Mouse (Mus musculus) kidney, adult 9 months (tissue): ENCODE data around the gene Numbl.
A peak's percentile ranks its signal among the peaks of the same experiment; 100 is the strongest.

Source experiments
- DNase-seq: peaks from one replicate; pipeline ENCODE4 v3.0.0; 2022

Numbl gene

DNA sequence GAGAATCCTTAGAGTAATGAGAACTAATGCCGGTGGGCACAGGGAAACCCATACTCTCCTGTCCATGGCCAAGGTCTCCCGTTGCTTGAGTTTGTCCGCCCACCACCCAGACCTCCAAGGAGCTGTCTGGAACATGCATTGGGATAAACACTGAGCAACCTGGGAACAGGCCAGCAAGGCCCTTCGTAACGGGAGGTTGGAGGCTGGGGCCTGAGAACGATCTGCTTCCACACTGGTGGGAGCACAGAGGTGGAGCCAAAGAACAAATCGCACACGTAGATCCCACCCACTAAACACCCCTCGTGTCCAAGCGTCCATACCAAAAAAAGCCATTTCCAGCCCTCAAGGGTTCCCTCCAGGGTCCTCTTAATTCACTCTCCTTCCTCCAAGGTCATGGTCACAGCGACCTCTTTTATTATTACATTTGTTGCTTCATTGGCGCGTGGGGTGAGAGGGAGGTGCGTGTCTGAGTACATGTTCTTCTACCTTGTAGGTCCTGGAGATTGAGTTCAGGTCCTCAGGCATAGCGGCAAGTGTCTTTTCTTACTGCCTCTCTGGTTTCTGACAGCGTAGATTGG lies 39.9 kb downstream of the Numbl start:
- DNase-seq: no peak

DNA sequence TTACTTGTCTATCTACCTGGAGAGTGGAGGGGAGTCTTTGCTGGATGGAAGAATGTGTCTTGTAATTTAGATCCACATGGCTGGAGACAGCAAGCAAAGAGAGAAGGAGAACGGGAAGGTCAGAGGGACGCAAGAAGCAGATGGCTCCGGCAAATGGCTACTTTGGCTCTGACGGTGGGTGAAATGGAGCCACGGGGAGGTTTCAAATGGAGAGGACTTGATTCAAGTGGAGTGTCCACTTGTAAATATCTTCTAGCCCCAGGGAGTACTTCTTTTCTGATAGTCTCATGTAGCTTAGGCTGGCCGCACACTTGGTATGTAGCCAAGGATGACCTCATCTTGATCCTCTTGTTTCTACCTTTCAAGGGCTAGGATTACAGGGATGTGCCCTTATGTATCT lies 40.6 kb downstream of the Numbl start:
- no peak for DNase-seq

DNA sequence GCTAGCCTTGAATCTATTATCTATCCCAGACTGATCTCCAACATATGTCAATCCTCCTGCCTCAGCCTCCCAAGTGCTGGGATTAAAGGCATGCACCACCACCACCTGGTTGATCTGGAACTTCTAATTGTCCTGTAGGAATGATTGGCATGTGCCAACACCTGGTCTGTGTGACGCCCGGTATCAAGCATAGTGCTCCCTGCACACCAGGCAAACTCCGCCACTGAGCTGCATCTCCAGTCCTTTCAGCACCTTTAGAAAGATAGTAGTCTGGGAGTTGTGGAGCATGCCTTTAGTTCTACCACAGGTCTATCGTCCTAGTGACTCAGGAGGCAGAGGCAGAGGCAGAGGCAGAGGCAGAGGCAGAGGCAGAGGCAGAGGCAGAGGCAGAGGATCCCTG lies 42.1 kb downstream of the Numbl start:
- no peak for DNase-seq

DNA sequence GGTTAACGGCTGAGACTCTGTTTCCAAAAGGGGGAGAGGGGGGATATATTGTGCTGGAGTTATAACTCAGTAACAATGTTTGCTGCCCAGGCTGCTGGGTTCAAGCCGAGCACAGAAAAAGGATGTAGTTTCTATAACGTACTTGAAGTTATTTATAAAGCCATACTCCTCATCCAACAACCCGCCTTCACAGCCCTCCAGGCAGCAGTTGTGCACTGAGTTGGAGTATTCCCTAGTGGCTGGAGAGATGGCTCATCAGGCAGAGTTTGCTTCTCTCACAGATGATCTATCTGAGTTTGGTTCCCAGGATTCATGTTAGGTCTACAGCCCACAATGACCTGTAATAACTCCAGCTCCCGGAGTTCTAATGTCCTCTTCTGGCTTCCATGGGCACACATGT lies 42.6 kb downstream of the Numbl start:
- DNase-seq: no peak

DNA sequence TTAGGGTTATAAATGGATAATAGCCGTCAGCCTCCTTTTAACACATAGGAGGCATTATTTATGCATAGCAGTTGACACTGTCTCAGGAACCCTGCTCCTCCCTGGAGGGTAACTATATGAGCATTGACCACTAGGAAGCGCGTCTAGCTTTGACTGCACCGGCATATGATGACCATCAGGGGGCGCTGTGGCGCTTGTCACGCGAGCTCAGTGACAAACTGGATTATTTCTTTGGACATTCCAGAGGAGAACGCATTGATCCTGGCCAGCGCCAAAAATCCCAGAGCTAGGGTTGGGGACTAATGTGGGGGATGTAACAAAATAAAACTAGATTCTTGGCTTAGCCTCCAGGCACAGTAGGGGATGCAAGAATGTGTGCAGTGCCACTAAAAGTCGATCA lies 43.9 kb downstream of the Numbl start:
- DNase-seq: peak; percentile 74

DNA sequence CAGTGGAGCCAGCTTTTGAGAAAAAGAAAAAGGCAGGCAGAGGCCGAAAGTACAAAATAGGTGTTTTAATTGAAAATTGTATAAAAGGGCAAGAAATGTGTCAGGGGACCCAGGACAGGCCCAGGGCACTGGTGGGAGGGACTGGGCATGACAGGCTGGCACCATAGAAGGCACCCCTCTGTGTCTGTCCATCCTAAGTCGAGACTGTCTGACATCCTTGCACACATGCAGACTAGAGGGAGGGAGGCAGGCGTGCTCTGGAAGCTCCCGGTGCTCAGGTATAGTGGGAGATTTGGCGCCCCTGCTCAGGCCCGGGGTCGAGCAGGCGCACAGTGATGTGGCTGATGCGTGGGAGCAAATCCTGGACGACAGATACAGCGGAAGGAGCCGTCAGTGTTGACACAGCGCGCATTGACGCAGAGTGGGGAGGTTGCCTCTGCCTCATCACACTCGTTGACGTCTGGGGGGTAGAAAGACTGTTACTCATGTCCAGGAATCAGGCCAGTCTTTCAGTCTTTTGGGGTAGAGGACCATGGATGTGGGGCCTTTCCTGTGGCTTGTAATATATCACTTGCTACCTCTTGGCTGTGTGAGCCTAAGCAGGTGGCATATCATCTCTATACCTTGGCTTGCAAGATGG lies 47.0 kb downstream of the Numbl start:
- no peak for DNase-seq

DNA sequence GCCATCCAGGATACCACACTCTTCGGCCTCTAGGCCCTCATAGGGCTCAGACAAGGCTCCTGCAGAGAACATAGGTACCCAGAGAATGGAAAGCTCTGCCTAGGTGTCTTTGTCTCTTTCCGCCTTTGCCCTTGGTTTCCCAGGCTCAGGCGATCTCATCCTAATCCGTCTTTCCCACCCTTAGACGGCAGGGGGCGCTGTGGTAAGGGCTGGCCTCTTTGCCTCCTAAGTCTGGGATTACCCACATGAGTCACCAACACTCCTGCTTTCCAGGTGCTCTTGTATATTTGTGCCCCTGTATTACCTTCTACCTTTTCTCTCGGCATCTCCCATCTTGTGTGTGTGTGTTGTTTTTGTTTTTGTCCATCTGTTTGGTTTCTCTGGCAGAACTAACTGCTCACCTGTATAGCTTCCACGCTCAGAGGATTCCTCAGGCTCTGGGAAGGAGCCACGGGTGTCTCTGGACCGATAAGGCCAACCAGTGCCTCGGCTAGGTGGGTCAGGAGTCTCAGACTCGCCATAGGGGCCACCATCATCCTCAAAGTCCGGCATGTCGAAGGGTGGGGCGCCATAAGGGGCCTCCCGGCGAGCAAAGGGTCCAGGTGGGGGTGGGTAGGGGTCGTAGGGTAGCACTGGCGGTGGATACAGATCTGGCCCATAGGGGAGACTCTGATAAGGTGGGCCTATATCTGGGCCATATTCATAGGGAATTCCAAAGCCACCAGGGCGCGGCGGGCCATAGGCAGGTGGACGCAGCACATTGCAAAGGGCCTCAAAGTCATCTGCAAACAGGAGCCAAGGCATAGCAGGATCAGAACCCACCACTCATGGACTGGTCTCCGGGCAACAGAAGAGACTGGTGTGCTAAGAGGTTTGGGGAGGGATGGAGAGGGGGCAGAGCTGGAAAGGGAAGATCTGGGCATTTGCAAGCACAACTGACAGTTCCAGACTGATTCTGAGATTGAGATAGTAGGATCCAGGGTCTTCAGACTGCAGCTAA lies 48.2 kb downstream of the Numbl start:
- DNase-seq: no peak

DNA sequence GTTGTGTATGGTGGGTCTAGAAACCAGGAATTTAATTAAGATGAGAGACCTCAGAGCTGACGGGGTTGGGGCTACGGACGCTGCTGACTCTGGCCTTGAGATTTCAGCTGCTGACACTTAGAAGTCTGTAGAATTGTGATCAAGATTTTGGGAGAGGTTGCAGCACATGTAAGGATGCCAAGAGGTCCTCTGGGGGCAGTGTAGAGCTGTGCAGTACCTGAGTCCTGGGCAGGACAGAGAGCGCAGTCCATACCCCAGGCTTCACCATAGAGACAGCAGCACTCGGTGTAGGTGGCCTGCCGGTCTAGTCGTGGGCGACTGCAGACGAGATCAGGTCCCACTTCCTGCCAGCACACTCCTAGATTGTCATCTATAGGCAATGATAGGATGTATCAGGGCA lies 49.3 kb downstream of the Numbl start:
- no peak for DNase-seq

DNA sequence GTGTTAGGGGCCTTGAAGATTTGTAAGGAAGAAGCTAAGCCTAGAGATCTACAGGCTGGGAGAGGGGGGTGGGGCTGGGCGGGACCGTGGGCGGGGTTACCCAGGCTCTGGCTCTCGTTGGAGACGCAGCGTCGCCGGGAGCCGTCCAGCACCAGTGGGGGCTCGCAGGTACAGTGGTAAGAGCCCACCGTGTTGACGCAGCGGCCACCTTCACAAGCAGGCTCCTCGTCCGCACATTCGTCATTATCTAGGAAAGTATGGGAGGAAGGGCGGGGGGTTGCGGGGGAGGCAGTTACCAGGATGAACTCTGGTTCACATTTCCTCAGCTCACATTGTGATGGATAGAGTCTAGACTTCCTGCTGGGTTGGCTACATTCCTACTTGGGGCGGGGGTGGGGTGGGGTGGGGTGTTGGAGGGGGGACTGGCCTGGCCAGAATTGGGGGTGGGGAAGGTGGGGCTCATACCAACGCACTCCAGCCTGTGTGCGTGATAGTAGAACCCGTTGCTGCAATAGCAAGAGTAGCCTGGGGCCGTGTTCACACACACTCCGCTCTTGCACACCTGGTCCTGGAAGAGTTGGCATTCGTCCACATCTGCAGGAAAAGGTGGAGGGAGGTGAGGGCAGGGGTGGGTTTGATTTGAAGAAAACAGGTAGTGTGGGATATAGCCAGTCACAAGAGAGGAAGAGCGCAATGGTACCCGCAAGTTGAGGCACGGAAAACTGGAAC lies 50.8 kb downstream of the Numbl start:
- DNase-seq: no peak

DNA sequence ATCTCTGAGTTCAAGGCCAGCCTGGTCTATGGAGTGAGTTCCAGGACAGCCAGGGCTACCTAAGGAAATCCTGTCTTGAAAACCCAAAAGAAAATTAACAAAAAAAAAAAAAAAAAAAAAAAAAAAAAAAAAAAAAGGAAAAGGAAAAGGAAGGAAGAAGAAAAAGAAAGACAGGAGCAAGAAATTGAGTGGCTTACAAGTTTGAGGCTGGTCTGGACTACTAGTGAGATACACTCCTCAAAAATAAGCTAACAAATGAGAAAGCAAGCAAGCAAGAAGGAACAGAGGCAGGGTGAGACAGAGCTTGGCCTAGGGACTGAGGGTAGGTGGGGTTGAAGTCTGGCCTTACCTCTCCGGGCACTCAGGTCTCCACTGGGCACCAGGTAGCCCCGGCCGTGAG lies 51.6 kb downstream of the Numbl start:
- no peak for DNase-seq

DNA sequence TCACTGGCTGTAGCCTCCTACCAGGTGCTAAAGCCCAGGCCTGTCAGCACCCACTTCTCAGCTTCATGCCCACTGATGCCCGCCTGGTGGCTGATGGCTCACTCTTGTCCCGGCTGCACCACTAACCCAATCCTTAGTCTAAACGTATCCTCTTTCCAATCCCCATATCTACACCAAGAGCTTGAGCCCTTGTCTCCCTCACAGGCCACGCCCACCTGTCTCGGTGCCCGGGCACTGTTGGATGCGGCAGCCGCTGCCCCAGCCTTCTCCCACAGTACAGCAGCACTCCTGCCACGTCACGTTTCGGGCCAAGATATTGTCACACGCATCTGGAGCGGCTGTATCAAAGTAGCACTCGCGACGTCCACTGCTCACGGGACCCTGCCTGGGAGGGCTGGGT lies 52.1 kb downstream of the Numbl start:
- DNase-seq: no peak

DNA sequence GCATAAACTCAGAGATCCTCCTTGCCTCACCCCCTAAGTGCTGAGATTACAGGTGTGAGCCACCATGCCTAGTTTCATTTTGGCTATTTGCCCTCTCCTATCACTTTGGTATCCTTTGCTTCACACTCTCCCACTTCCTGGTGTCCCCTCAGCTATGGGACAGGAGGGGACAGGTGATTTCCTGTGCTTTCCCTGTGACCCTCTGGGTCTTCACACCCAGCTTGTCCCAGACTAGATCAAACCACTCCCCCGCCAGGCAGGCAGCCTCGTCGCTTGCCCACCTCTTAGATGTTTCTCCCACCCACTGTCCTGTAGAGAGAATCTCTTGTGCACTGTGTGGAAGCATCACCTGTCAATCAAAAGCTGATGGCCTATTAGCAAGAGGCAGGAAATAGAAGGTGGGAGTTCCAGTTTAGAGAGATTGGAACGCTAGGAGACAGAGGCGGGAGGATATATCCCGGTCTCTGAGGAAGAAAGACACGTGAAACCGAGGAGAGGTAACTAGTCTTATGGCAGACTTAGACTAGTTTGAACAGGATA lies 52.8 kb downstream of the Numbl start:
- DNase-seq: no peak

DNA sequence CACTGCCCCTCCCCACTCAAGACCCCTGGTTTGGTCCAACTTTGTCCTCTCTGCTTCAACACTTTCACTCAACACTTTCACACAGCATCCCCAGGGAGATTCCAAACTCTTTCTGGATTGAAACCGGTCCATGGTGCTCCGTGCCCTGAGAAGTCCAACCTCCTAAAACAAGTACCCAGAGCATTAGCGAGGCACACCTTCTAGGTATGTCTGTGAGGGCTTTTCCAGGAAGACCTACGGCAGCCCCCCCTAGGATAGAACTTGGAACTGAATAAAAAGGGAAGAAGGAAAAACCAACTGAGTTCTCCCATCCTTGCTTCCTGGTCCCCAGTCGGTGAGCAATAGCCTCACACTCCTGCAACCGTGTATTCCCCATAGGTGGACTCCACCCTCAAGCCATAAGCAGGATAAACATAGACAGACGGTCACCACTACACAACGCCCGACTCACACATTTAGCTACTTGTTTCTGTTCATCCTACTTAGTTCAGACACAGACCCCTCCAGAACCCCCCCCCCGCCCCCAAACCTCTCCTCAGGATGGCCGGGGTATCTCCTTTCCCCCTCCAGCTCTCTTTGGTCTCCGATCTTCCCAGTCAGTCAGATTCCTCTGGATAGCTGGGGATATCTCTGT lies 53.5 kb downstream of the Numbl start:
- no peak for DNase-seq

DNA sequence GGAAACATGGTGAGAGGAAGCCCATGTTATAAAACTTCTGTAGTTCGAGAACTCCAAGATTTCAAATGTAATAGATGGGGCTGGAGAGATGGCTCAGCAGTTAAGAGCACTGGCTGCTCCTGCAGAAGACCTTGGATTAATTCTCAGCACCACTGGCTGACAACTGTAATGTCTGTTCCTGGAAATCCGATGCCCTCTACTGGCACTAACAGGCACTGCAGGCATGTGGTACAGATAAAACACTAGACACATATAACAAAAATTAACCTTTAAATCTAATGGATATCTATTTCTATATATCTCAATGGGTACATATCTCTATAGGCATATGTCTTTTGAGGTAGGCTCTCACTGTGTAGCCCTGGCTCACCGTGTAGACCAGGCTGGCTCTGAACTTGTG lies 56.2 kb downstream of the Numbl start:
- DNase-seq: no peak

DNA sequence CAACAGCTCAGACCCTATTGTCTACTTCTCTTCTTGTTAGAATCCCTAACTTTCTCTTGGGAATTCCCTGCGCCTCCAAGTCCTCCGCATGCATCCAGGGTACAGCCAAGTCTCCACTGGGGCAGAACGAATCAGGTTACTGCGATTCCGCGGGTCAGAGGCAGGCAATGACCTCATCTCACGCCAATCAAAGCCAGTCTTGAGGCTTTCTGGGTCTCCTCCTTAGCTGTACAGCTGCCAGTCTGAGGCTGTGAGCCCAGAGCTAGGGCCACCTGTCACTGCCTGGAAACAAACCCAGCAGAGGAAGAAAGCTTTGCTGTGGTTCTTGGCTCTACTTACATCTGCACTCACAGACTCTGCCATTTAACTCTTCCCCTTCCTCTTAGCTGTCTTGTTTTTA lies 57.7 kb downstream of the Numbl start:
- DNase-seq: peak; percentile 49

DNA sequence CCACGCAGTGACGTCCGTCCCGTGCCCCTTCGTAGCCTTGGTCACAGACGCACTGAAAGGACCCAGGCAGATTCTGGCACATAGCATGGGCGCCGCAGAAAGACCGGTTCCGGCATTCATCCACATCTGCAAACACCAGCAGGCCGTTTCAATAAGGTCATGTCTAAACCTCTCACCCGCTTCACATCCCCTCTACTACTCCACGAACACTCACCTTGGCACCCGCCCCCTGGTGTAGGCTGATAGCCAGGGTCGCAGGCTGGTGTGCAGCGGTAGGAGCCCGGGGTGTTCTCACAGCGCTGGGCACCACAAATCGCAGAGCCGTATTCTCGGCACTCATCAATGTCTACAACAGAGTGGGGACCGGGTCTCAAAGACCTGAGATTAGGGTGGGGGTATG lies 61.2 kb downstream of the Numbl start:
- no peak for DNase-seq

DNA sequence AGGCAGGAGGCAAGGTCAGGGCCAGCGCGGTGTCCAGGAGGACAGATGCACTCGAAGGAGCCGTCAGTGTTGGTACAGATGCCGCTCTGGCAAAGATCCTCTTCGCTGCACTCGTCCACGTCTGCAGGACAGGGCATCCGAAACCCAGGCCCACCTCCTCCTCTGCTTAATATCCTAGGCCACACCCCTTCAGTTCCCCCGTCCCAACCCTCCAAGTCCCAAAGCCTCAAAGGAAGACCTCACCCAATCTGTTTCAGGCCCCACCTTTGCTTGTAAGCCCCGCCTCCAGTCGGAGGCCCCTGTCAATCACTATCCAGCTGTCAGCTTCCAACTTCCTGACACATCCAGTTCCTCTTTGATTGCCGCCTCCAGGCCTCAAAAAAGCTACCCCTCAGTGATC lies 64.1 kb downstream of the Numbl start:
- DNase-seq: no peak

DNA sequence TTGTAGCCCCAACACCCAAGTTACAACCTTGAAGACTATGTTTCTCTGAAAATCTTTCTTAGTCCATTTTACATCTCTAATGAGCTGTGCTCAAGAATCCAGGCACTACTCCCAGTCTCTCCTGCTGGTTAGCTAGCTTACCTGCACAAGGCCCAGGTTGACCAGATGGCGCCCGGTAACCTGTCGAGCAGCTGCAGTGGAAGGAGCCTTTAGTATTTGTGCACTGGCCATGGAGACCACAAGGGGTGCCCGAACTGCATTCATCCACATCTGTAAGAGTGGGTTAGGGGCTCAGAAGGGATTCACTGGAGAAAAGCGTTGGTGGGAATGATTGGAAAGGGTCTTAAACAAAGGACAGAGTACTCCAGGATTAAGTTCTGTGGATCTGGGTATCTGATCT lies 64.8 kb downstream of the Numbl start:
- no peak for DNase-seq

DNA sequence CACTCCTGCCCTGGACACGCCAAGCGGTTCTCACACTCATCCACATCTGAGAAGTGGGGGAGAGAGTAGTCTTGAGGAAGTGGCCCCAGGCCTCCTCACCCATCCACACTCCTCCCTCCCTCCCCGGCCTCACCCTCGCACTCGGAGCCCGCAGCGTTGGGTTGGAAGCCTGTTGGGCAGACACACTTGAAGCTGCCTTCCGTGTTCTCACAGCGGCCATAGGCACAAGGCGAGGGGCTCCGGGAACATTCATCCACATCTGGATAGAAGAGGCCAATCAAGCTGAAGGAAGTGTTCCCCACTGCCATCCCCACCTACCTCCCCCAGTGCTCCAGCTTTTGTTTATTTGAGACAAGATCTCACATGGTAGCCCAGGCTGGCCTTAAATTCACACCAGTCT lies 65.9 kb downstream of the Numbl start:
- DNase-seq: no peak

DNA sequence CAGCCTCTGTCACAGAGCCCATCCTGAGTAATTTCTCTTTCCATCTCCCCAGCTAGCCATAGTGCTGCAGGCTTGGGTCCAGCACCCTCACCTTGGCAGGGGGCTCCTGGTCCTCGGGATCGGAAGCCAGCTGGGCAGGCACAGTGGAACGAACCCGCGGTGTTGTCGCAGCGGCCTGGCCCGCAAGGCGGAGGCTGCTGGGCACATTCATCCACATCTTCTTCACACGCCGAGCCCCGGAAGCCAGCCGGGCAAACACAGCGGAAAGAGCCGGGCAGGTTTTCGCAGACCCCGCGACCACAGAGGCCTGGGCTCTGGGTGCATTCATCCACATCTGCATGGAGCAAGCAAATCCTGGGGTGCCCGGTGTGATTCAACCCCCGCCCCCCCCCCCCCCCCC lies 66.7 kb downstream of the Numbl start:
- DNase-seq: no peak

DNA sequence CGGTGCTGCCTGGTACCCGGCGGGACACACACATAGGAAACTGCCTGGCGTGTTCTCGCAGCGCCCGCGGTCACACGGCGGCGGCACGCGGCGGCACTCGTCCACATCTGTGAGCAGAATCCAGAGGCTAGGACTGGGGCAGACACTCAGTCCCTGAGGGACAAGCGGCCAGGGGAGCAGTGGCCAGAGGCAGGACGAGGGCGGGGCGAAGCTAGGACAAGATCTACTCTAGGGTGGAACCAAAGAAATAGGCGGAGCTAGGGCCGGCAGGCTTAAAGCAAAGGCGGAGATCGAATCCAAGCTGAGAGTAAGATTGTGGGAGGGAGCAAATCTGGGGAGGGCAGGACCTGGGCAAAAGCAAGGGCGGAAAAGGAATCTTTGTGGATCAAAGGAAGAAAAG lies 67.5 kb downstream of the Numbl start:
- peak; percentile 86 for DNase-seq

DNA sequence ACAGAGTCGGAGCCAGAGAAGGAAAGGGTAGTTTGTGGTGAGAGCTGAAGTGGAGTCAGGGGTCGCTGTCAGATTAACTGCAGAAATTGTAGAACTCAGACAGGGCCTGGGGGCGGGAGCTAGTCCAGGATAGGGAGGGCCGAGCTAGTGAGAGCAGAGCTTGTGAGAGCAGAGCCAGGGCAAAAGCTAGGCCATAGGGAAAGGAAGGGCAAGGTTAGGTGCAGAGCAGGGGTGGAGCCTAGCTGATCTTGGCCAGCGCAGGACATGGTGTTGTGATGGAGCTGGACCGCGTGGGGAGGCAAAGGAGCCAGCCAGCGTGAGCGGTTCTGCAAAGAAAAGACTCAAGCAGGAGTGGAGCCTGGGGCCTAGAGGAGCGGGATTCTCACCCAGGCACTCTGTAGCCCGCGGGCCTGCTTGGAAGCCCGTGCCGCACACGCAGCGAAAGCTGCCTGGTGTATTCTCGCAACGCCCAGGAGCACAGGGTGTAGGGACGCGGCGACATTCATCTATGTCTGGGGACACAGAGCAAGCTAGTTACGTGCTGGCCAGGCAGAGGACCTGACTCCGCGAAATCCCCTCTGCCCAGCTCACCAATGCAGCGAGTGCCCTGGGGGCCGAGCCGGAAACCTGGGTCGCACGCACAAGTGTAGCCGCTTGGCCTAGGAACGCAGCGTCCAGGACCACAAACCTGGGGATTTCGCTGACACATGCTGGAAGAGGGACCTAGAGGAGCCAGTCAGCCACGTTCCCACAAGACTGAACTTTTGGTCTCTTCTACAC lies 68.1 kb downstream of the Numbl start:
- DNase-seq: peak; percentile 61
